Mouse (Mus musculus) brain, embryonic 14.5 days (tissue): Measurements from ENCODE around the gene Ube2l3.

Experiments used
- CTCF ChIP-seq: fragments of 200-500 bp; IDR thresholded peaks from 2 replicates; pipeline ENCODE4 v1.5.1; 2012; ENCODE audit warnings: inconsistent platforms, mild to moderate bottlenecking, moderate library complexity, borderline replicate concordance; ENCODE audit not compliant: insufficient read depth, insufficient read length; ENCODE audit errors: extremely low read depth
- POLR2A ChIP-seq: fragments of 200-500 bp; IDR thresholded peaks from 2 replicates; pipeline ENCODE4 v1.6.1; 2012; ENCODE audit warnings: mild to moderate bottlenecking, inconsistent platforms, borderline replicate concordance; ENCODE audit not compliant: poor library complexity, insufficient read depth, insufficient read length, severe bottlenecking; ENCODE audit errors: extremely low read depth

DNA sequence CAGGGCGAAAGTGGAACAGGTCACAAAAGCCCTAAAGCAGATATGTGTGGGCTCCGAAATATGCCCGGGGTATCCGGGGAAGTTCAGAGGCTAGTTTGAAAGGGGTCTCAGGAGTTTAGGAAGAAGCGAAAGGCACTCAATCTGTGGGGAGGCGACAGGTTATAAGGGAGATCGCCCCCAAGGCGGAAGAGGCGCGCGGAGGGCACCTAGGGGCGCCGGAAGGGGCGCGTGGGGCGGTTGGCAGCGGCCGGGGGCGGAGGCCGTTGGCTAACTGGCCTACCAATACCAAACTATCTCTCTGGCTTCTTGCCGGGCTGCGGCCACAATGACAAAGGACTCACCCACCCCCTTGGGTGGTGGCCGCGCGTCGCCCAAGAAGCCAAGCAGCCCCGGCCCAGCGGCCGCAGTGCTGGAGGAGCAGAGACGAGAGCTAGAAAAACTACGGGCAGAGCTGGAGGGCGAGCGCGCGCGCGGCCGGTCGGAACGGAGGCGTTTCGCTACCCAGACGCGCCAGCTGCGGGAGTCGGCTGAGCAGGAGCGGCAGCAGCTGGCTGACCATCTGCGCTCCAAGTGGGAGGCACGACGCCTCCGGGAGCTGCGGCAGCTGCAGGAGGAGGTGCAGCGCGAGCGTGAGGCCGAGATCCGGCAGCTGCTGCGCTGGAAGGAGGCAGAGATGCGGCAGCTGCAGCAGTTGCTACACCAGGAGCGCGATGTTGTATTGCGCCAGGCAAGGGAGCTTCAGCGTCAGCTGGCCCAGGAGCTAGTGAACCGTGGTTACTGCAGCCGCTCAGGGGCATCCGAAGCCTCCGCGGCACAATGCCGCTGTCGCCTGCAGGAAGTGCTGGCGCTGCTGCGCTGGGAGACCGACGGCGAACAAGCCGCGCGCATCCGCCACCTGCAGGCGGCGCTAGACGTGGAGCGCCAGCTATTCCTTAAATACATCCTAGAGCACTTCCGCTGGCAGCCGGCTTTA, 6.2 kb upstream of the Ube2l3 start, which contains the start of gene Rimbp3:
- TF ChIP-seq POLR2A: no peak
- TF ChIP-seq CTCF: peak; percentile 90
